Mouse (Mus musculus) embryonic facial prominence, embryonic 12.5 days (tissue): ENCODE results near the gene Gm21961. TPM values are rescaled to one million over a fixed set of nuclear protein-coding genes. Genes with fewer than 3 reads are reported as not detected.
"Not testable (repeated sequence)": the region's sequence is repeated elsewhere in the genome, so short reads cannot be mapped to it uniquely, and the experiment has no call there.

Source experiments
- ATAC-seq: fragments of 200-750 bp; cut with Nextera tagmentation; 2 replicates; pipeline ENCODE4 v1.8.0; 2017; ENCODE audit not compliant: insufficient number of reproducible peaks, insufficient read depth, low FRiP score, low TSS enrichment
- H3K27ac ChIP-seq: fragments of 300-500 bp; sonication (generic); 2 replicates; pipeline ENCODE4 v1.5.1; 2016; ENCODE audit warnings: mild to moderate bottlenecking
- H3K27me3 ChIP-seq: fragments of 300-500 bp; sonication (generic); 2 replicates; pipeline ENCODE4 v1.6.1; 2016; ENCODE audit warnings: mild to moderate bottlenecking, moderate library complexity
- H3K36me3 ChIP-seq: fragments of 300-500 bp; sonication (generic); 2 replicates; pipeline ENCODE4 v1.6.1; 2016; ENCODE audit warnings: mild to moderate bottlenecking
- H3K4me1 ChIP-seq: fragments of 300-500 bp; sonication (generic); 2 replicates; pipeline ENCODE4 v1.6.1; 2016
- H3K4me2 ChIP-seq: fragments of 300-500 bp; sonication (generic); replicated peaks from 2 replicates; pipeline ENCODE4 v1.6.1; 2016; ENCODE audit warnings: mild to moderate bottlenecking, moderate library complexity
- H3K4me3 ChIP-seq: fragments of 300-500 bp; sonication (generic); 2 replicates; pipeline ENCODE4 v1.5.1; 2016; ENCODE audit warnings: mild to moderate bottlenecking
- H3K9ac ChIP-seq: fragments of 300-500 bp; sonication (generic); 2 replicates; pipeline ENCODE4 v1.6.1; 2016; ENCODE audit warnings: mild to moderate bottlenecking, moderate library complexity
- H3K9me3 ChIP-seq: fragments of 300-500 bp; sonication (generic); 2 replicates; pipeline ENCODE4 v1.6.1; 2016; ENCODE audit warnings: mild to moderate bottlenecking, moderate library complexity
- WGBS: fragments of 180-500 bp; shearing (Covaris S2); methylation state at CpG from one replicate; pipeline ENCODE4 v1.1.7; 2016; 5-methylcytosine and 5-hydroxymethylcytosine counted together
- polyA plus RNA-seq: library from polyadenylated mRNA; unstranded; fragments of >200 nt; fragmentation: Nextera tagmentation; extraction: Ambion mirVana; gene quantifications from 2 replicates; pipeline ENCODE4 v1.2.1, GENCODE M21; 2016

Gm21961 gene
- not detected in 2 replicates for polyA plus RNA-seq

DNA sequence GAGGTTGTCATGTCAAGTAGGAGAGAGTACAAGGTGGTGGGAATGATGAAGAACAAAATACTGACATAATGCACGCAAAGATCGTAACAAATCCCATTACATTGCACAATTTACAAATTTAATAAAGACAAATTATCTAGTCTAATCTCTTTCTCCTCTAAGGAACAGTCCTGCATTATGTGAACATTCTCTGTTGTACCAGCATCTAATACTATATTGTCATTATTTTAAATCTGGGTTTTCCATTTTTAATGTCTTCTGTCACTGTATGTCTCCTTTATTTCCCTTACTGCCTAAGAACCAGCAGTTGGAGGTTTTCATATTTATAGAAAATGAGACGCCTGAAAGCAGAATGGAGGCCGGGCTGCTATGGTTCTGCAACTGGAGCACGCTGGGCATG is at the start of gene Gm21961:
Gene Gm21961, minus strand, starts transcription at position 101 of the 400 bp plus-strand sequence.
- H3K36me3 ChIP-seq, result no peaks in the 10 kb centered on the region
- no peak within 1 kb of the TSS for H3K9ac ChIP-seq
- no peaks in the 10 kb centered on the region for H3K4me1 ChIP-seq
- WGBS, result 91% methylated on average over 5 of the region's 5 CpGs
- H3K27me3 ChIP-seq, result no peaks in the 10 kb centered on the region
- no peak within 1 kb of the TSS for H3K4me3 ChIP-seq
- no peak within 1 kb of the TSS for H3K27ac ChIP-seq
- ATAC-seq, result no peak
- H3K9me3 ChIP-seq, result no peaks in the 10 kb centered on the region
- no peak within 1 kb of the TSS for H3K4me2 ChIP-seq

DNA sequence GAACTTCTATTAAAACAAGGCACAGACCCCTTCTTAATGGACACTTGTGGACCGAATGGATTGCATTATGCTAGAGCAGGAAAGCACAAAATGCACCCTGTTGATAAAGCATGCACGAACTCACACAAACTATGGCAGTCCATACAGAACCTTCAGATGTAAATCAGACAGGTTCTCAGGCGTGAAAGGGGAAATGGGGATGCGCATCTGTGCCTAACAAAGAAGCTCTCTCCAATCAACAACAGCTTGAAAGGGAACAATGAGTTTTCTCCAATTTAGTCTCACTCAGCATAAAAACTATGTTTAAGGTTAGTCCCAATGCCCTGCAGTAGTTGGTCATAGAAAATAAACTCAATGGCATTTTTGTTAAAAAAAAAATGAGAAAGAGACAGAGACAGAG is 27.3 kb upstream of the Gm21961 start:
- no peak overlapping the region for H3K4me3 ChIP-seq
- H3K9ac ChIP-seq, result no peak overlapping the region
- H3K27ac ChIP-seq, result no peak overlapping the region
- no peaks in the 10 kb centered on the region for H3K36me3 ChIP-seq
- no peak for ATAC-seq
- H3K4me1 ChIP-seq, result no peaks in the 10 kb centered on the region
- H3K9me3 ChIP-seq, result no peaks in the 10 kb centered on the region
- 80% methylated on average over 4 of the region's 4 CpGs for WGBS
- no peaks in the 10 kb centered on the region for H3K27me3 ChIP-seq
- H3K4me2 ChIP-seq, result no peak overlapping the region

DNA sequence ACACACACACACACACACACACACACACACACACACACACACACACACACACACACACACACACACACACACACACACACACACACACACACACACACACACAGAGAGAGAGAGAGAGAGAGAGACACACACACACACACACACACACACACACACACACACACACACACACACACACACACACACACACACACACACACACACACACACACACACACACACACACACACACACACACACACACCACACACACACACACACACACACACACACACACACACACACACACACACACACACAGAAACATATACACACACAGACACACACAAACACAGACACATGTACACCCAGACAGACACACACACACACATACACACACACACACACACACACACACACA is 24.5 kb upstream of the Gm21961 start:
- ATAC-seq, H3K4me2 ChIP-seq, H3K9me3 ChIP-seq: not testable (repeated sequence)

DNA sequence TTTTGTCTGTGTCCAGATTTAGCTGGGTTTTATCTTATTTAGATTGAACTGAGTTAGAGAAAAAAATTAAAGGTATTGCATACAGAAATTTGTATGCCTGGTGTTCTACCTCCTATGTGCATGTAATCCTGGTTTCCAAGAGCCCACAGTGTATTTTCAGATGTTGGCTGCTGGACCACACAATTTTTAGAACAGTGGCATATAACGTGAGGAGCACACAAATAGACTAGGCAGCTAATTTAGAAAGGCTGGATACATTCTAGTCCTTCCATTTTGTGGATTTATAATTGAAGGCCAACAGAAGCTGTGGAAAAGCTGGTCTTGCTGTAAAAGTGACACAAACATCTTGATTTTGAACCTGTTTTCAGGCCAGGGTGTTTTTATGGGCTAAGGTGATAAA is 3.3 kb upstream of the Gm21961 start:
- 75% methylated on average over 1 of the region's 1 CpGs for WGBS
- Histone ChIP-seq H3K4me3 (no peak overlapping the region), H3K36me3 (no peaks in the 10 kb centered on the region), H3K27me3 (no peaks in the 10 kb centered on the region), H3K4me2 (no peak overlapping the region), H3K4me1 (no peaks in the 10 kb centered on the region), H3K9me3 (no peaks in the 10 kb centered on the region), H3K27ac (no peak overlapping the region), H3K9ac (no peak overlapping the region)
- no peak for ATAC-seq

More for the DNA sequence above, 24.5 kb upstream of the Gm21961 start:
- not testable (repeated sequence) for H3K4me1 ChIP-seq, H3K4me3 ChIP-seq, H3K9ac ChIP-seq, H3K27ac ChIP-seq, H3K36me3 ChIP-seq, H3K27me3 ChIP-seq

DNA sequence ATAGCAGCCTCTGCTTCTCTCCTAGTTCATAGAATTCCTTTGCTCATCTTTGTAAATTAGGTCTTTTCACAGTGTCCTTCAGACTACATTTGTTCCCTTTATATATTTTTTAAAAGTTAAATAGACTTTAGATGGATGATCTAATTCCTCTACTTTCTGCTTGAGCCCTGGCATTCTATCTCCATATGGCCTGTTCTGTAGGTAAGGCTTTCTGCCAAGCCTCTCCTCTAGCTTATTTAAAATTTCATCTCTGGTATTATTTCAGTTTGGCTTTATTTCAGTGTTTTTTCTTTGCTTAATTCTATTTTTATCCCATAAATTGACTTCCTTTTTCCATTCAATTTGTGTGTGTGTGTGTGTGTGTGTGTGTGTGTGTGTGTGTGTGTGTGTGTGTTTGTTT is 8.5 kb downstream of the Gm21961 start:
- Histone ChIP-seq H3K27ac (no peak overlapping the region), H3K9ac (no peak overlapping the region), H3K36me3 (no peaks in the 10 kb centered on the region), H3K4me3 (no peak overlapping the region), H3K9me3 (no peaks in the 10 kb centered on the region), H3K27me3 (no peaks in the 10 kb centered on the region), H3K4me1 (no peaks in the 10 kb centered on the region), H3K4me2 (no peak overlapping the region)
- ATAC-seq, result no peak

DNA sequence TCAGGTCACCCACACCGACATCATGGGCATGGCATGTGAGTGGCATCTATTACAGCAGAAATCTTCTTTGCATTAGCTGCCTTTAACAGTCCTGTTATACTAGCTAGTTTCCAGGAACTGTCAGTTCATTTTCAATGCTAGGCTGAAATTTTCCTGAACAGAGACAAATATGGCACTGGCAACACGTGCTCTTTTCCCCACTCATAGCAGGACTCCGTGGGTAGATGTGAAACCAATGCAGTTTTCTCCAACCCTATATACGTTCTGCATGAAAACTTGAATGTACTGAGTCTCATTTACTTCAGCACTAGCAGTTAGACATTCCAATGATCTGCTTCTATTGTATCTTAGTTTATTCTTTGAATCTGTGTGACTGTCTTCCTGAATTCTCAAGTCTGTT is 20.2 kb downstream of the Gm21961 start:
- H3K27ac ChIP-seq, result no peak overlapping the region
- H3K27me3 ChIP-seq, result no peaks in the 10 kb centered on the region
- ATAC-seq, result no peak
- H3K9ac ChIP-seq, result no peak overlapping the region
- no peaks in the 10 kb centered on the region for H3K9me3 ChIP-seq
- H3K4me2 ChIP-seq, result no peak overlapping the region
- no peak overlapping the region for H3K4me3 ChIP-seq
- H3K36me3 ChIP-seq, result no peaks in the 10 kb centered on the region
- no peaks in the 10 kb centered on the region for H3K4me1 ChIP-seq
- 83% methylated on average over 4 of the region's 4 CpGs for WGBS

DNA sequence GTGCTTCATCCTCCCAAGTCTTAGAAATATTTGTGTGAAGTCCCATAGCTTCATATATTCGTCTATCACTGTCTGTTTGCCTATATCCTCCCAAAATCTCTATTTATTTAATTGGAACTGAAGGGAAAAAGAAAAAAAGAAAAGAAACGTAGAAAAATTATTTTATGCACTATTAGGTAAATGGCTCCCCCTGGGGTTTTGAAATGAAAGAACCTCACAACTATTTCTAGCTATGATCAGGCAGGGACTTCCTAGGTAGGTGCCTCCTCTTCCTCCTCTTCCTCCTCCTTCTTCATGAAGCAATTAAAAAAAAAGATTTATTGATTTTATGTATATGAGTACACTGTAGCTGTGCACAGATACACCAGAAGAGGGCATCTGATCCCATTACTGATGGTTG is 34.7 kb downstream of the Gm21961 start:
- no peaks in the 10 kb centered on the region for H3K4me1 ChIP-seq
- H3K9ac ChIP-seq, result no peak overlapping the region
- no peak overlapping the region for H3K27ac ChIP-seq
- no peaks in the 10 kb centered on the region for H3K9me3 ChIP-seq
- 67% methylated on average over 2 of the region's 2 CpGs for WGBS
- no peak overlapping the region for H3K4me3 ChIP-seq
- no peaks in the 10 kb centered on the region for H3K27me3 ChIP-seq
- no peak overlapping the region for H3K4me2 ChIP-seq
- no peak for ATAC-seq
- H3K36me3 ChIP-seq, result no peaks in the 10 kb centered on the region

DNA sequence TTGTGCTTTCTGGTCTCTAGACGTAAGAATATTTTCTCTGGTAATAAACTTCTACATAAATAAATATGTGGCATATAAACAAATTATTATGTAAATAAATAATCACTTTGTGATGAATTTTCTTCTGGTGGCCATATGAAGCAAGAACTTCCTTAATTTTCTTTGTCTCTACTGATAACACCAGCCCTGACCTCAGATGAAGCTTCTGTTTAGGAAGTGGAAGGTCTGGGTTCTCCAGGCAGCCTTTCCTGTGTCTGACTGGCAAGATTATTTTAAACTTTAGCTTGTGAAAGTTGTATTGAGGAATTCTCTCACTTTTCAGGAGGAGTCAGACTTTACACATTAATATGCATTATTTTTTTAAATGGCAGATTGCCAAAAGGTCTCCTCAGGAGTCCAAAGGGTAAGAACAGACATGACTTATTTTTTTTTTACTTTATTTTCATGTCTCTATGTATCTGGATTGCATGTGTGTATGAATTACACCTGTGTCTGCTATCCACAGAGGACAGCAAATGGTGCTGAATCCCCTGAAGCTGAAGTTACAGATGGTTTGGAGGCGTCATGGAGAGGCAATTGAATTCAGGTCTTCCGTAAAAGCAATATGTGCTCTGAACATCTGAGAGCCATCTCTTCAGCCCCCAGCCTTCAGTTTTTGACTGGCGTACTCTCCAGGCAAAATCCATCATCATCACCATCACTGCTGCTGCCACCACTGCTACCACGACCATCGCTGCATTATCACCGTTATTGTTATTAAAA is 38.5 kb downstream of the Gm21961 start:
- Histone ChIP-seq H3K4me3 (no peak overlapping the region), H3K4me2 (no peak overlapping the region), H3K27ac (no peak overlapping the region), H3K4me1 (no peaks in the 10 kb centered on the region), H3K9me3 (no peaks in the 10 kb centered on the region), H3K9ac (no peak overlapping the region), H3K36me3 (no peaks in the 10 kb centered on the region), H3K27me3 (no peaks in the 10 kb centered on the region)
- ATAC-seq, result no peak
- 86% methylated on average over 7 of the region's 7 CpGs for WGBS

Other genes with a start within 250 kb of the Gm21961 start
- not detected in 2 replicates for gene Gm21798, start 197.2 kb downstream of the Gm21961 start, polyA plus RNA-seq